Mouse (Mus musculus) embryonic facial prominence, embryonic 14.5 days (tissue): ENCODE measurements around the gene Trim6. TPM values are rescaled to one million over a fixed set of nuclear protein-coding genes. Genes with fewer than 3 reads are reported as not detected.

Experiments used
- ATAC-seq: fragments of 200-750 bp; cut with Nextera tagmentation; 2 replicates; pipeline ENCODE4 v1.8.0; 2017; ENCODE audit warnings: low read depth, moderate number of reproducible peaks, moderate TSS enrichment
- DNase-seq: peaks from one replicate; pipeline ENCODE4 v3.0.0-alpha.2; 2015; ENCODE audit warnings: low spot score
- H3K27ac ChIP-seq: fragments of 300-500 bp; sonication (generic); replicated peaks from 2 replicates; pipeline ENCODE4 v1.5.1; 2014; ENCODE audit warnings: low read depth, mild to moderate bottlenecking, low read length, moderate library complexity
- H3K27me3 ChIP-seq: fragments of 300-500 bp; sonication (generic); replicated peaks from 2 replicates; pipeline ENCODE4 v1.6.1; 2014; ENCODE audit warnings: low read length; ENCODE audit not compliant: control insufficient read depth, insufficient read depth
- H3K36me3 ChIP-seq: fragments of 300-500 bp; sonication (generic); 2 replicates; pipeline ENCODE4 v1.6.1; 2014; ENCODE audit warnings: low read length, mixed read lengths; ENCODE audit not compliant: control insufficient read depth, insufficient read depth
- H3K4me1 ChIP-seq: fragments of 300-500 bp; sonication (generic); 2 replicates; pipeline ENCODE4 v1.6.1; 2014; ENCODE audit warnings: antibody characterized with exemption, low read length; ENCODE audit not compliant: control insufficient read depth, insufficient read depth
- H3K4me2 ChIP-seq: fragments of 300-500 bp; sonication (generic); 2 replicates; pipeline ENCODE4 v1.6.1; 2014; ENCODE audit warnings: low read depth, mild to moderate bottlenecking, low read length, moderate library complexity, mixed read lengths
- H3K4me3 ChIP-seq: fragments of 300-500 bp; sonication (generic); 2 replicates; pipeline ENCODE4 v1.5.1; 2014; ENCODE audit warnings: low read depth, mild to moderate bottlenecking, low read length
- H3K9ac ChIP-seq: fragments of 300-500 bp; sonication (generic); 2 replicates; pipeline ENCODE4 v1.6.1; 2014; ENCODE audit warnings: low read depth, mild to moderate bottlenecking, low read length, moderate library complexity, mixed read lengths
- H3K9me3 ChIP-seq: fragments of 300-500 bp; sonication (generic); 2 replicates; pipeline ENCODE4 v1.6.1; 2016; ENCODE audit warnings: low read length; ENCODE audit not compliant: control insufficient read depth
- WGBS: fragments of 180-500 bp; shearing (Covaris S2); extraction: QIAGEN DNeasy Blood & Tissue Kit; methylation state at CpG from one replicate; pipeline ENCODE4 v1.1.7; 2014; 5-methylcytosine and 5-hydroxymethylcytosine counted together
- polyA plus RNA-seq: library from polyadenylated mRNA; unstranded; fragments of >200 nt; fragmentation: Nextera tagmentation; extraction: Ambion mirVana; gene quantifications from 2 replicates; pipeline ENCODE4 v1.2.1, GENCODE M21; 2014

The Trim6 gene
- polyA plus RNA-seq, 1 experiment from 2014 or later, result 0.72 TPM

- DNase-seq (peak; percentile 68), ATAC-seq (peak; percentile 65)
- Histone ChIP-seq H3K9me3 (no peaks in the 10 kb centered on the region), H3K36me3 (no peaks in the 10 kb centered on the region), H3K27me3 (no peaks in the 10 kb centered on the region), H3K4me1 (no peaks in the 10 kb centered on the region), H3K9ac (no peak overlapping the region), H3K4me3 (no peak overlapping the region), H3K27ac (no peak overlapping the region), H3K4me2 (no peak overlapping the region)
- 6% methylated on average over 5 of the region's 5 CpGs for WGBS
Measured at GRCm38 (mm10) chr7:104199822-104200221, 18.8 kb upstream of the Trim6 start.

- no peak for DNase-seq
- H3K4me3 ChIP-seq, result no peak overlapping the region
- ATAC-seq, result no peak
- H3K9me3 ChIP-seq, result no peaks in the 10 kb centered on the region
- WGBS, result 86% methylated on average over 7 of the region's 7 CpGs
- H3K9ac ChIP-seq, result no peak overlapping the region
- no peak overlapping the region for H3K27ac ChIP-seq
- no peaks in the 10 kb centered on the region for H3K27me3 ChIP-seq
- no peak overlapping the region for H3K4me2 ChIP-seq
- no peaks in the 10 kb centered on the region for H3K4me1 ChIP-seq
- H3K36me3 ChIP-seq, result no peaks in the 10 kb centered on the region
Measured at GRCm38 (mm10) chr7:104206197-104206596, 12.4 kb upstream of the Trim6 start.

GRCm38 (mm10) chr7:104216011-104216535 lies 2.5 kb upstream of the Trim6 start:
- Histone ChIP-seq H3K9me3 (no peaks in the 10 kb centered on the region), H3K27ac (no peak overlapping the region), H3K4me1 (0 out of 2 replicates have a peak, but pooled peaks cover 3% of the 10 kb centered on the region), H3K36me3 (no peaks in the 10 kb centered on the region), H3K9ac (no peak overlapping the region), H3K4me2 (no peak overlapping the region), H3K4me3 (no peak overlapping the region), H3K27me3 (no peaks in the 10 kb centered on the region)
- 50% methylated on average over 1 of the region's 1 CpGs for WGBS
- ATAC-seq (no peak), DNase-seq (no peak)

- Histone ChIP-seq H3K36me3 (no peaks in the 10 kb centered on the region), H3K9ac (no peak overlapping the region), H3K4me1 (0 out of 2 replicates have a peak, but pooled peaks cover 3% of the 10 kb centered on the region), H3K4me2 (no peak overlapping the region), H3K9me3 (no peaks in the 10 kb centered on the region), H3K27me3 (no peaks in the 10 kb centered on the region), H3K4me3 (no peak overlapping the region), H3K27ac (no peak overlapping the region)
- DNase-seq (no peak), ATAC-seq (no peak)
- 57% methylated on average over 2 of the region's 2 CpGs for WGBS
Measured at GRCm38 (mm10) chr7:104217881-104218280, 712 bp upstream of the Trim6 start.

GRCm38 (mm10) chr7:104231203-104231602 lies 12.6 kb downstream of the Trim6 start:
- ATAC-seq, result no peak
- no peaks in the 10 kb centered on the region for H3K27me3 ChIP-seq
- no peaks in the 10 kb centered on the region for H3K9me3 ChIP-seq
- 33% methylated on average over 2 of the region's 2 CpGs for WGBS
- DNase-seq, result no peak
- no peak overlapping the region for H3K9ac ChIP-seq
- H3K4me3 ChIP-seq, result no peak overlapping the region
- no peaks in the 10 kb centered on the region for H3K4me1 ChIP-seq
- no peak overlapping the region for H3K4me2 ChIP-seq
- H3K27ac ChIP-seq, result no peak overlapping the region
- H3K36me3 ChIP-seq, result no peaks in the 10 kb centered on the region

GRCm38 (mm10) chr7:104240857-104241256 lies 22.3 kb downstream of the Trim6 start:
- H3K4me1 ChIP-seq, result no peaks in the 10 kb centered on the region
- H3K4me3 ChIP-seq, result no peak overlapping the region
- H3K9me3 ChIP-seq, result no peaks in the 10 kb centered on the region
- H3K27ac ChIP-seq, result no peak overlapping the region
- H3K9ac ChIP-seq, result no peak overlapping the region
- no peak overlapping the region for H3K4me2 ChIP-seq
- DNase-seq, result no peak
- H3K27me3 ChIP-seq, result no peaks in the 10 kb centered on the region
- no peak for ATAC-seq
- H3K36me3 ChIP-seq, result no peaks in the 10 kb centered on the region

- no peaks in the 10 kb centered on the region for H3K27me3 ChIP-seq
- no peaks in the 10 kb centered on the region for H3K4me1 ChIP-seq
- ATAC-seq, result no peak
- H3K36me3 ChIP-seq, result no peaks in the 10 kb centered on the region
- no peak overlapping the region for H3K4me3 ChIP-seq
- WGBS, result 45% methylated on average over 1 of the region's 1 CpGs
- no peak overlapping the region for H3K27ac ChIP-seq
- no peak overlapping the region for H3K9ac ChIP-seq
- H3K4me2 ChIP-seq, result no peak overlapping the region
- DNase-seq, result no peak
- no peaks in the 10 kb centered on the region for H3K9me3 ChIP-seq
Measured at GRCm38 (mm10) chr7:104243616-104244015, 25.0 kb downstream of the Trim6 start.

GRCm38 (mm10) chr7:104244287-104245181 lies 25.9 kb downstream of the Trim6 start, which contains the start of gene Trim34a:
Gene Trim34a (plus strand): TSS chr7:104244457.
- DNase-seq (peak; percentile 87), ATAC-seq (peak; percentile 82)
- Histone ChIP-seq H3K36me3 (no peaks in the 10 kb centered on the region), H3K4me2 (peak within 1 kb of the TSS; percentile 60), H3K27ac (peak within 1 kb of the TSS; percentile 61; the same call in 1 of the 2 replicates), H3K4me1 (no peaks in the 10 kb centered on the region), H3K9ac (peak within 1 kb of the TSS; percentile 67), H3K4me3 (peak within 1 kb of the TSS; percentile 47), H3K27me3 (no peaks in the 10 kb centered on the region), H3K9me3 (no peaks in the 10 kb centered on the region)
- WGBS, result 6% methylated on average over 13 of the region's 13 CpGs
